In the genomic region with DNA sequence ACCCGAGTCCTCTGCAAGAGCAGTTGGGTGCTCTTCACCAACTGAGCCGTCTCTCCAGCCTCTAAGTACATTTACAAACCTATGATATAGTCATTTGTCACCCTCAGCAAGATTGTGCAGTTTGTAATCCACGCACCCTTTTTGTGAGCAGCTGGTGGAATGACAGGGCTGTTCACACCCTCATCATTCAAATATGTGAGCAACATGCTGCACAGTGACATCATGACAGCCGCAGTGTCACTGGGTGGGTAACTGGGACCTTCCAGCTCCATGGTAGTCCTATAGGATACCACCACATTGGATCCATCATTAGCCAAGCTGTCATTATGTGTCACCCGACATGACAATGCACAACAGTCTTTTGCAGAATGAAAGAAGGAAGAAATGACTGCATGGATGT, we compare ENCODE assay signal across 25 mouse cellular contexts.
"Had no signal": no experiment of that assay in that cellular context is flagged by ENCODE, and none has a peak within 500 bp of the region (broad histone marks: within the 10 kb centered on the region; RNA-seq: fewer than 3 reads in every experiment).

No protein-coding gene starts in this region.

- H3K27me3 ChIP-seq: limb, embryonic 12.5 days; limb, embryonic 15.5 days had no signal

- H3K4me3 ChIP-seq: layer of hippocampus, adult 2 months; left cerebral cortex, adult 2 months; limb, embryonic 12.5 days; limb, embryonic 15.5 days; midbrain, embryonic 12.5 days; midbrain, embryonic 15.5 days; neural tube, embryonic 12.5 days; neural tube, embryonic 15.5 days had no signal

- H3K9ac ChIP-seq: limb, embryonic 12.5 days; limb, embryonic 15.5 days; liver, embryonic 14.5 days; liver, postnatal 0 days; lung, embryonic 14.5 days; midbrain, embryonic 12.5 days; midbrain, embryonic 15.5 days; neural tube, embryonic 12.5 days; neural tube, embryonic 15.5 days had no signal

- ATAC-seq: liver, postnatal 0 days; lung, postnatal 0 days; midbrain, embryonic 15.5 days had no signal

- H3K9me3 ChIP-seq: limb, embryonic 12.5 days; limb, embryonic 15.5 days; midbrain, embryonic 12.5 days; midbrain, embryonic 15.5 days; neural tube, embryonic 12.5 days; neural tube, embryonic 15.5 days had no signal

- H3K4me2 ChIP-seq: limb, embryonic 12.5 days; limb, embryonic 15.5 days; liver, embryonic 11.5 days; lung, embryonic 14.5 days; midbrain, embryonic 12.5 days; midbrain, embryonic 15.5 days; neural tube, embryonic 12.5 days; neural tube, embryonic 15.5 days had no signal

- H3K36me3 ChIP-seq: limb, embryonic 12.5 days; limb, embryonic 15.5 days; midbrain, embryonic 12.5 days; midbrain, embryonic 15.5 days; neural tube, embryonic 12.5 days; neural tube, embryonic 15.5 days had no signal

- H3K27ac ChIP-seq: kidney, postnatal 0 days; layer of hippocampus, adult 2 months; left cerebral cortex, adult 2 months; limb, embryonic 12.5 days; limb, embryonic 15.5 days; liver, embryonic 14.5 days; macrophage; midbrain, embryonic 12.5 days; midbrain, embryonic 15.5 days; neural tube, embryonic 12.5 days; neural tube, embryonic 15.5 days; stomach, postnatal 0 days had no signal

- H3K4me1 ChIP-seq: limb, embryonic 15.5 days had no signal

- DNase-seq: kidney, postnatal 25 days; layer of hippocampus, adult 9-11 months; left cerebral cortex, postnatal 4 days; liver, postnatal 0 days; lung, embryonic 14.5 days; right cerebral cortex, adult 18-20 months; right cerebral cortex, postnatal 14 days; right cerebral cortex, postnatal 4 days; thymus, adult 2 months; thymus, postnatal 14 days; thymus, postnatal 4 days had no signal
